Mouse (Mus musculus): ENCODE measurements around the gene Elf5. TPM values are rescaled to one million over a fixed set of nuclear protein-coding genes. Genes with fewer than 3 reads are reported as not detected.

Gene Elf5
- polyA plus RNA-seq, 1 experiment from 2014 or later, result not detected

GRCm38 (mm10) chr2:103476657-103477056 is 65.2 kb downstream of the Elf5 start:
- Histone ChIP-seq H3K9ac (replicated peaks; ENCODE audit: low read depth, low read length) (no peak overlapping the region), H3K27ac (ENCODE audit: low read length) (no peak overlapping the region), H3K4me3 (replicated peaks; ENCODE audit: low read length) (no peak overlapping the region), H3K27me3 (replicated peaks; ENCODE audit: control insufficient read depth, insufficient read depth, low read length) (no peaks in the 10 kb centered on the region), H3K4me1 (replicated peaks; ENCODE audit: control insufficient read depth, insufficient read depth, low read length) (no peaks in the 10 kb centered on the region), H3K9me3 (ENCODE audit: control insufficient read depth, low read length) (no peaks in the 10 kb centered on the region), H3K36me3 (ENCODE audit: control insufficient read depth, insufficient read depth) (peaks cover 17% of the 10 kb centered on the region), H3K4me2 (ENCODE audit: low read length) (no peak overlapping the region)
- ATAC-seq, result no peak
- WGBS, result 93% methylated on average over 11 of the region's 11 CpGs

- H3K4me2 ChIP-seq (ENCODE audit: low read length), result no peak overlapping the region
- H3K27ac ChIP-seq (ENCODE audit: low read length), result no peak overlapping the region
- H3K4me3 ChIP-seq (replicated peaks; ENCODE audit: low read length), result no peak overlapping the region
- 93% methylated on average over 4 of the region's 4 CpGs for WGBS
- no peak overlapping the region for H3K9ac ChIP-seq (replicated peaks; ENCODE audit: low read depth, low read length)
- H3K36me3 ChIP-seq (ENCODE audit: control insufficient read depth, insufficient read depth), result peaks cover 17% of the 10 kb centered on the region
- no peak for ATAC-seq
- H3K9me3 ChIP-seq (ENCODE audit: control insufficient read depth, low read length), result no peaks in the 10 kb centered on the region
- no peaks in the 10 kb centered on the region for H3K27me3 ChIP-seq (replicated peaks; ENCODE audit: control insufficient read depth, insufficient read depth, low read length)
- no peaks in the 10 kb centered on the region for H3K4me1 ChIP-seq (replicated peaks; ENCODE audit: control insufficient read depth, insufficient read depth, low read length)
These were observed 66.0 kb downstream of the Elf5 start for GRCm38 (mm10) chr2:103477456-103477855.

GRCm38 (mm10) chr2:103478326-103478725 is 66.8 kb downstream of the Elf5 start:
- no peak for ATAC-seq
- H3K4me1 ChIP-seq (replicated peaks; ENCODE audit: control insufficient read depth, insufficient read depth, low read length), result no peaks in the 10 kb centered on the region
- no peak overlapping the region for H3K4me2 ChIP-seq (ENCODE audit: low read length)
- peaks cover 10% of the 10 kb centered on the region; the same call in 1 of the 2 replicates for H3K36me3 ChIP-seq (ENCODE audit: control insufficient read depth, insufficient read depth)
- no peak overlapping the region for H3K9ac ChIP-seq (replicated peaks; ENCODE audit: low read depth, low read length)
- H3K27me3 ChIP-seq (replicated peaks; ENCODE audit: control insufficient read depth, insufficient read depth, low read length), result no peaks in the 10 kb centered on the region
- H3K4me3 ChIP-seq (replicated peaks; ENCODE audit: low read length), result no peak overlapping the region
- no peaks in the 10 kb centered on the region for H3K9me3 ChIP-seq (ENCODE audit: control insufficient read depth, low read length)
- no peak overlapping the region for H3K27ac ChIP-seq (ENCODE audit: low read length)
- WGBS, result 86% methylated on average over 3 of the region's 3 CpGs

GRCm38 (mm10) chr2:103480240-103480639 is 68.8 kb downstream of the Elf5 start:
- Histone ChIP-seq H3K9ac (replicated peaks; ENCODE audit: low read depth, low read length) (no peak overlapping the region), H3K4me1 (replicated peaks; ENCODE audit: control insufficient read depth, insufficient read depth, low read length) (peaks cover 11% of the 10 kb centered on the region), H3K36me3 (ENCODE audit: control insufficient read depth, insufficient read depth) (no peaks in the 10 kb centered on the region), H3K27me3 (replicated peaks; ENCODE audit: control insufficient read depth, insufficient read depth, low read length) (no peaks in the 10 kb centered on the region), H3K4me3 (replicated peaks; ENCODE audit: low read length) (no peak overlapping the region), H3K27ac (ENCODE audit: low read length) (no peak overlapping the region), H3K9me3 (ENCODE audit: control insufficient read depth, low read length) (no peaks in the 10 kb centered on the region), H3K4me2 (ENCODE audit: low read length) (no peak overlapping the region)
- no peak for ATAC-seq
- WGBS, result 92% methylated on average over 8 of the region's 8 CpGs

- Histone ChIP-seq H3K36me3 (ENCODE audit: control insufficient read depth, insufficient read depth) (no peaks in the 10 kb centered on the region), H3K9ac (replicated peaks; ENCODE audit: low read depth, low read length) (no peak overlapping the region), H3K4me1 (replicated peaks; ENCODE audit: control insufficient read depth, insufficient read depth, low read length) (peaks cover 14% of the 10 kb centered on the region), H3K4me3 (replicated peaks; ENCODE audit: low read length) (no peak overlapping the region), H3K4me2 (ENCODE audit: low read length) (no peak overlapping the region), H3K9me3 (ENCODE audit: control insufficient read depth, low read length) (no peaks in the 10 kb centered on the region), H3K27ac (ENCODE audit: low read length) (no peak overlapping the region), H3K27me3 (replicated peaks; ENCODE audit: control insufficient read depth, insufficient read depth, low read length) (no peaks in the 10 kb centered on the region)
- ATAC-seq, result no peak
- 96% methylated on average over 4 of the region's 4 CpGs for WGBS
These were observed 69.4 kb downstream of the Elf5 start for GRCm38 (mm10) chr2:103480871-103481270.

- Histone ChIP-seq H3K9me3 (ENCODE audit: control insufficient read depth, low read length) (no peaks in the 10 kb centered on the region), H3K4me2 (ENCODE audit: low read length) (no peak overlapping the region), H3K36me3 (ENCODE audit: control insufficient read depth, insufficient read depth) (no peaks in the 10 kb centered on the region), H3K4me3 (replicated peaks; ENCODE audit: low read length) (no peak overlapping the region), H3K9ac (replicated peaks; ENCODE audit: low read depth, low read length) (no peak overlapping the region), H3K27me3 (replicated peaks; ENCODE audit: control insufficient read depth, insufficient read depth, low read length) (no peaks in the 10 kb centered on the region), H3K27ac (ENCODE audit: low read length) (no peak overlapping the region), H3K4me1 (replicated peaks; ENCODE audit: control insufficient read depth, insufficient read depth, low read length) (peaks cover 14% of the 10 kb centered on the region)
- 89% methylated on average over 11 of the region's 11 CpGs for WGBS
- no peak for ATAC-seq
These were observed 70.1 kb downstream of the Elf5 start for GRCm38 (mm10) chr2:103481314-103482231.

- Histone ChIP-seq H3K9me3 (ENCODE audit: control insufficient read depth, low read length) (no peaks in the 10 kb centered on the region), H3K4me1 (replicated peaks; ENCODE audit: control insufficient read depth, insufficient read depth, low read length) (peaks cover 14% of the 10 kb centered on the region), H3K4me2 (ENCODE audit: low read length) (peak overlapping the region; percentile 77), H3K36me3 (ENCODE audit: control insufficient read depth, insufficient read depth) (no peaks in the 10 kb centered on the region), H3K27me3 (replicated peaks; ENCODE audit: control insufficient read depth, insufficient read depth, low read length) (no peaks in the 10 kb centered on the region), H3K27ac (ENCODE audit: low read length) (no peak overlapping the region), H3K9ac (replicated peaks; ENCODE audit: low read depth, low read length) (no peak overlapping the region), H3K4me3 (replicated peaks; ENCODE audit: low read length) (peak overlapping the region; percentile 90)
- no peak for ATAC-seq
- 82% methylated on average over 7 of the region's 7 CpGs for WGBS
These were observed 71.9 kb downstream of the Elf5 start for GRCm38 (mm10) chr2:103483289-103483985.

- no peaks in the 10 kb centered on the region for H3K27me3 ChIP-seq (replicated peaks; ENCODE audit: control insufficient read depth, insufficient read depth, low read length)
- H3K27ac ChIP-seq (ENCODE audit: low read length), result no peak overlapping the region
- WGBS, result 32% methylated on average over 5 of the region's 5 CpGs
These were observed 72.6 kb downstream of the Elf5 start for GRCm38 (mm10) chr2:103483986-103484520.

More at GRCm38 (mm10) chr2:103483986-103484520, 72.6 kb downstream of the Elf5 start:
- Histone ChIP-seq H3K4me1 (replicated peaks; ENCODE audit: control insufficient read depth, insufficient read depth, low read length) (peaks cover 14% of the 10 kb centered on the region), H3K4me3 (replicated peaks; ENCODE audit: low read length) (peak overlapping the region; percentile 90), H3K9me3 (ENCODE audit: control insufficient read depth, low read length) (no peaks in the 10 kb centered on the region), H3K4me2 (ENCODE audit: low read length) (peak overlapping the region; percentile 77), H3K9ac (replicated peaks; ENCODE audit: low read depth, low read length) (peak overlapping the region; percentile 87), H3K36me3 (ENCODE audit: control insufficient read depth, insufficient read depth) (no peaks in the 10 kb centered on the region)
- ATAC-seq, result no peak

All from forebrain, embryonic 16.5 days (tissue).